Mouse (Mus musculus): ENCODE measurements around the gene Poc1b.

GRCm38 (mm10) chr10:99198946-99199345 lies 92.1 kb downstream of the Poc1b start:
- TF ChIP-seq CTCF (IDR thresholded peaks at IDR 0.05; ENCODE audit: low read depth, low read length) (no peak), POLR2A (IDR thresholded peaks at IDR 0.05; ENCODE audit: borderline replicate concordance, low read depth, low read length) (no peak)
